Mouse (Mus musculus): ENCODE measurements at regions not wholly inside any gene's neighbourhood (a gene's known extent, or its start where the extent isn't known, plus 50 kb on each side); places are given as distances from the start of the nearest gene placed in this dataset.

- no peaks in the 10 kb centered on the region for H3K36me3 ChIP-seq (ENCODE audit: control insufficient read depth, insufficient read depth)
- H3K4me1 ChIP-seq (ENCODE audit: control insufficient read depth, low read depth, low read length): no peaks in the 10 kb centered on the region
- ATAC-seq (ENCODE audit: low read depth): no peak
- no peaks in the 10 kb centered on the region; the same call in 1 of the 2 replicates for H3K9me3 ChIP-seq (replicated peaks; ENCODE audit: control insufficient read depth, low read length)
- H3K27ac ChIP-seq (ENCODE audit: low read length): no peak overlapping the region
- H3K4me2 ChIP-seq (ENCODE audit: low read depth, low read length): no peak overlapping the region
- H3K4me3 ChIP-seq (ENCODE audit: low read depth, low read length): no peak overlapping the region
- H3K9ac ChIP-seq (ENCODE audit: low read depth, low read length): no peak overlapping the region
- H3K27me3 ChIP-seq (ENCODE audit: control insufficient read depth, insufficient read depth, low read depth, low read length): no peaks in the 10 kb centered on the region
- WGBS (ENCODE audit: insufficient replicate concordance): 46% methylated on average over 3 of the region's 3 CpGs
Measured at GRCm38 (mm10) chr12:28248749-28249148, 303.4 kb downstream of the Dcdc2c start.

DNA sequence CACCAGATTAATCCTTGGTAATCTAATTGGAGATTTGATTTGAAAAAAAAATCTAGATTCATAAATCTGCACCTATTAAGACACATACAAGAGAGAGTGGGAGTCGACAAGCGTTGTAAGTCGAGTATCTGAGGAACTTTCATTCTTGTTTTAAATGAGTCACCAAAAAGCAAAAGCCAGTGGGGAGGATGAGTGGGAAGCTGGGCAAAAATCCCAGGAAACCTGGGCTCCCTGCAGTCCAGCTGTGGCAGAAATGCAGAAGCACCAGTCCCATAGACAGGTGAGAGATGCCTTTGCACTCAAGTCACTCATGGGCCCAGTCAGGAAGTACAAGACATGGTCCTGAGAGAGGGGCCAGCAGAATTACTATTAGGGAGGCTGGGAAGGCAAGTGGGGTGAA, 303.9 kb downstream of the Dcdc2c start:
- no peak overlapping the region for H3K27ac ChIP-seq (ENCODE audit: low read length)
- H3K9ac ChIP-seq (ENCODE audit: low read depth, low read length): no peak overlapping the region
- H3K36me3 ChIP-seq (ENCODE audit: control insufficient read depth, insufficient read depth): no peaks in the 10 kb centered on the region
- no peak overlapping the region for H3K4me2 ChIP-seq (ENCODE audit: low read depth, low read length)
- H3K4me1 ChIP-seq (ENCODE audit: control insufficient read depth, low read depth, low read length): no peaks in the 10 kb centered on the region
- ATAC-seq (ENCODE audit: low read depth): no peak
- H3K4me3 ChIP-seq (ENCODE audit: low read depth, low read length): no peak overlapping the region
- 72% methylated on average over 3 of the region's 3 CpGs for WGBS (ENCODE audit: insufficient replicate concordance)
- H3K27me3 ChIP-seq (ENCODE audit: control insufficient read depth, insufficient read depth, low read depth, low read length): no peaks in the 10 kb centered on the region
- no peaks in the 10 kb centered on the region; the same call in 1 of the 2 replicates for H3K9me3 ChIP-seq (replicated peaks; ENCODE audit: control insufficient read depth, low read length)

- H3K9me3 ChIP-seq (replicated peaks; ENCODE audit: control insufficient read depth, low read length): no peaks in the 10 kb centered on the region
- no peak overlapping the region for H3K4me2 ChIP-seq (ENCODE audit: low read depth, low read length)
- H3K4me3 ChIP-seq (ENCODE audit: low read depth, low read length): no peak overlapping the region
- no peak overlapping the region for H3K9ac ChIP-seq (ENCODE audit: low read depth, low read length)
- H3K27ac ChIP-seq (ENCODE audit: low read length): no peak overlapping the region
- whole genome bisulfite sequencing (ENCODE audit: insufficient replicate concordance): 49% methylated on average over 5 of the region's 5 CpGs
- no peaks in the 10 kb centered on the region for H3K4me1 ChIP-seq (ENCODE audit: control insufficient read depth, low read depth, low read length)
- no peaks in the 10 kb centered on the region for H3K27me3 ChIP-seq (ENCODE audit: control insufficient read depth, insufficient read depth, low read depth, low read length)
- no peak for ATAC-seq (ENCODE audit: low read depth)
- H3K36me3 ChIP-seq (ENCODE audit: control insufficient read depth, insufficient read depth): no peaks in the 10 kb centered on the region
Measured at GRCm38 (mm10) chr12:28238016-28238415, 314.2 kb downstream of the Dcdc2c start.

GRCm38 (mm10) chr12:28237041-28237440, 315.2 kb downstream of the Dcdc2c start:
- 73% methylated on average over 4 of the region's 4 CpGs for WGBS (ENCODE audit: insufficient replicate concordance)
- ATAC-seq (ENCODE audit: low read depth): no peak
- Histone ChIP-seq H3K27me3 (ENCODE audit: control insufficient read depth, insufficient read depth, low read depth, low read length) (no peaks in the 10 kb centered on the region), H3K9me3 (replicated peaks; ENCODE audit: control insufficient read depth, low read length) (no peaks in the 10 kb centered on the region), H3K4me1 (ENCODE audit: control insufficient read depth, low read depth, low read length) (no peaks in the 10 kb centered on the region), H3K36me3 (ENCODE audit: control insufficient read depth, insufficient read depth) (no peaks in the 10 kb centered on the region), H3K4me2 (ENCODE audit: low read depth, low read length) (no peak overlapping the region), H3K9ac (ENCODE audit: low read depth, low read length) (no peak overlapping the region), H3K4me3 (ENCODE audit: low read depth, low read length) (no peak overlapping the region), H3K27ac (ENCODE audit: low read length) (no peak overlapping the region)

DNA sequence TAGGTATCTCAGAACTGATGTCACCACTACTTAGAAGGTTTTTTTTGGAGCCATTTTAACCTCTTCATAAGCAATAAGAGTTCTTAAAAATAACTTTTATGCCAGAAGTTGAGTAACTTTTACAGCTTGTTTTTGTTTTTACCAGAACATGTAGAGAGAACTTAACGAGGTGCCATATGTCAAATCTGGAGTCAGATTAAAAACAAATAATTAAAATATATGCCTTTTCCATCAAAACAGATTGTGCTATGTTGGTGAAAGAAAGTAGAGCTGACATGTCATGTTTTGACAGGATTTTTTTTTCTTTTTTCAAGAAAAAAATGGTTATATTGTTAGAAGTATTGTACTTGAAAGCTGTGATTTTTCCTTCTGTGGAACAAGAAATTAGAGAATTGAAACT, 349.4 kb downstream of the Dcdc2c start:
- Histone ChIP-seq H3K36me3 (ENCODE audit: control insufficient read depth, insufficient read depth) (no peaks in the 10 kb centered on the region), H3K27ac (ENCODE audit: low read length) (no peak overlapping the region), H3K9me3 (replicated peaks; ENCODE audit: control insufficient read depth, low read length) (no peaks in the 10 kb centered on the region), H3K9ac (ENCODE audit: low read depth, low read length) (no peak overlapping the region), H3K27me3 (ENCODE audit: control insufficient read depth, insufficient read depth, low read depth, low read length) (no peaks in the 10 kb centered on the region), H3K4me2 (ENCODE audit: low read depth, low read length) (no peak overlapping the region), H3K4me1 (ENCODE audit: control insufficient read depth, low read depth, low read length) (no peaks in the 10 kb centered on the region), H3K4me3 (ENCODE audit: low read depth, low read length) (no peak overlapping the region)
- no peak for ATAC-seq (ENCODE audit: low read depth)
- WGBS (ENCODE audit: insufficient replicate concordance): 48% methylated on average over 1 of the region's 1 CpGs

DNA sequence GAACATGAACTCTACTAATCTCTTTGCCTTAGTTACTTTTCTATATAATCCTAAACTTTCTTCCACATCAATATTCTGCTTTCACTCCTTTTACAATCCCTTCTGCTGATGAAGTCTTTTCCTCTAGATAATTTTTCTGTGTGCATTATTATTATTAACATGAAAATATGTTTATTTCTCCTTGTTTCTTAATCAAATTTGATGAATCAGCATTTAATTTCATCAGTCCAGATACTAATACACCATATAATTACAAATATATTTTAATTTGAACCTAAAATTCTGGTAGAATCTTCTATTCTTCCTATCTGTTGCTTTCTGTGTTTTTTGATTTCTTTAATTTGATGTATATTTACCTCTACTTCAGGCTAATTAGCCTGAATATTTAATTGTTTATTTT, 365.5 kb downstream of the Dcdc2c start:
- no peak for ATAC-seq (ENCODE audit: low read depth)
- no peaks in the 10 kb centered on the region for H3K36me3 ChIP-seq (ENCODE audit: control insufficient read depth, insufficient read depth)
- H3K4me1 ChIP-seq (ENCODE audit: control insufficient read depth, low read depth, low read length): no peaks in the 10 kb centered on the region
- 0 out of 2 replicates have a peak, but pooled peaks cover 3% of the 10 kb centered on the region for H3K9me3 ChIP-seq (replicated peaks; ENCODE audit: control insufficient read depth, low read length)
- H3K4me2 ChIP-seq (ENCODE audit: low read depth, low read length): no peak overlapping the region
- no peak overlapping the region for H3K9ac ChIP-seq (ENCODE audit: low read depth, low read length)
- H3K4me3 ChIP-seq (ENCODE audit: low read depth, low read length): no peak overlapping the region
- no peaks in the 10 kb centered on the region for H3K27me3 ChIP-seq (ENCODE audit: control insufficient read depth, insufficient read depth, low read depth, low read length)
- H3K27ac ChIP-seq (ENCODE audit: low read length): no peak overlapping the region

DNA sequence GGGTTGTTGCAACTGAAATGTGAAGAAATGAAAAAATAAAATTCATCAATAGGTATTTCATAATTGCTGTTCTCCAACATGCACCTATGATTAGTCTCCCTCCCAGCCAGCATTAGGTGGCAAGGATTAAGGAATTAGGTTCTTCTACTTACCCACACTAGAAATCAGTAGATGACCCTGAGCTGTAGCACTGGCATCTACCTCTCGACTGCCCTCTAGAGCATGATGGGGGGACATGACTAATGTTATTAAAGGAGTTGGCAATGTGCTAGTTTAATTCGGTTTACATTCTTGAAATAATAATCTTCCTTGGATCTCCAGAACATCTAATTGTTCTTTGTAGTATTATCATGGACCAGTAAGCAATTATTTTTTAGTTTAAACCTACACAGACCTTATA, 370.9 kb downstream of the Dcdc2c start:
- ATAC-seq (ENCODE audit: low read depth): no peak
- no peak overlapping the region for H3K4me3 ChIP-seq (ENCODE audit: low read depth, low read length)
- H3K36me3 ChIP-seq (ENCODE audit: control insufficient read depth, insufficient read depth): no peaks in the 10 kb centered on the region
- H3K9ac ChIP-seq (ENCODE audit: low read depth, low read length): no peak overlapping the region
- no peak overlapping the region for H3K4me2 ChIP-seq (ENCODE audit: low read depth, low read length)
- no peaks in the 10 kb centered on the region for H3K9me3 ChIP-seq (replicated peaks; ENCODE audit: control insufficient read depth, low read length)
- no peak overlapping the region for H3K27ac ChIP-seq (ENCODE audit: low read length)
- H3K27me3 ChIP-seq (ENCODE audit: control insufficient read depth, insufficient read depth, low read depth, low read length): no peaks in the 10 kb centered on the region
- no peaks in the 10 kb centered on the region for H3K4me1 ChIP-seq (ENCODE audit: control insufficient read depth, low read depth, low read length)
- 39% methylated on average over 2 of the region's 2 CpGs for WGBS (ENCODE audit: insufficient replicate concordance)

DNA sequence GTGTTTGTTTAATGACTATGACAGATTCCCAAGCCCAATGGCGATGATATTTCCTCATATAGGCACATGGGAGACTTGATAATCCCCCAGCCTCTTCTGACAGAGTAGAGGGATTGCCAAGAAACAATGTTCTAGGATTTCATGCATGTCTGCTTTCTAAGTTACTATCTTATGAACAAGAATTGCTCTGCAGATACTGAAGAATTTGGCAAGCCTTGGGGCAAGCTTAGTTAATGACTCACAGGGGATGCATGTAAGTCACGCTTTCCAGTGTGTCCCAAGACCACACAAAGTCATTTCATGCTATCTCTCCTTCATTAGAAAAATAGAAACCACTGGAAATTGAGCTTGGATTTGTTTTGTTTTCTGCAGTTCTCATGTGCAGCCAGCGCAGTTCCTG, 376.2 kb downstream of the Dcdc2c start:
- Histone ChIP-seq H3K27ac (ENCODE audit: low read length) (no peak overlapping the region), H3K27me3 (ENCODE audit: control insufficient read depth, insufficient read depth, low read depth, low read length) (no peaks in the 10 kb centered on the region), H3K9me3 (replicated peaks; ENCODE audit: control insufficient read depth, low read length) (no peaks in the 10 kb centered on the region), H3K4me2 (ENCODE audit: low read depth, low read length) (no peak overlapping the region), H3K9ac (ENCODE audit: low read depth, low read length) (no peak overlapping the region), H3K36me3 (ENCODE audit: control insufficient read depth, insufficient read depth) (no peaks in the 10 kb centered on the region), H3K4me3 (ENCODE audit: low read depth, low read length) (no peak overlapping the region), H3K4me1 (ENCODE audit: control insufficient read depth, low read depth, low read length) (no peaks in the 10 kb centered on the region)
- ATAC-seq (ENCODE audit: low read depth): no peak
- WGBS (ENCODE audit: insufficient replicate concordance): 42% methylated on average over 3 of the region's 3 CpGs

DNA sequence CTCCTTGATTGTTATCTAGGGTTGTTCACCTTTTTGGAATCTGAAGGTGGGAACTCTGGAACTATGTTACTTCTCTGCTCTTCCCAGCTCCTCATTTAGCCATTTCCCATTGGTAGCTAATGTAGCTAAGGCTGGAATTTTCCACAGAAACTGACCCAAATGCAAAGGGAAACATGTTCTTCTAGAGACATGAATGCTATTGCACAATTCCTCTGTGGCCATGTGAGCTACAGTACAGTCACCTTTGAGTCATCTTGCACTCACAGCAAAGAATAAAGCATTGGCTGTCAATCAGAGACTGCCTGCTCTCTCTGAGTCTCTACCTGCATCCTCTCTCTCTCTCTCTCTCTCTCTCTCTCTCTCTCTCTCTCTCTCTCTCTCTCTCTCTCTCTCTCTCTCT, 378.1 kb downstream of the Dcdc2c start:
- no peak for ATAC-seq (ENCODE audit: low read depth)
- Histone ChIP-seq H3K27ac (ENCODE audit: low read length) (no peak overlapping the region), H3K36me3 (ENCODE audit: control insufficient read depth, insufficient read depth) (no peaks in the 10 kb centered on the region), H3K4me2 (ENCODE audit: low read depth, low read length) (no peak overlapping the region), H3K9ac (ENCODE audit: low read depth, low read length) (no peak overlapping the region), H3K4me1 (ENCODE audit: control insufficient read depth, low read depth, low read length) (no peaks in the 10 kb centered on the region), H3K4me3 (ENCODE audit: low read depth, low read length) (no peak overlapping the region), H3K9me3 (replicated peaks; ENCODE audit: control insufficient read depth, low read length) (no peaks in the 10 kb centered on the region), H3K27me3 (ENCODE audit: control insufficient read depth, insufficient read depth, low read depth, low read length) (no peaks in the 10 kb centered on the region)

DNA sequence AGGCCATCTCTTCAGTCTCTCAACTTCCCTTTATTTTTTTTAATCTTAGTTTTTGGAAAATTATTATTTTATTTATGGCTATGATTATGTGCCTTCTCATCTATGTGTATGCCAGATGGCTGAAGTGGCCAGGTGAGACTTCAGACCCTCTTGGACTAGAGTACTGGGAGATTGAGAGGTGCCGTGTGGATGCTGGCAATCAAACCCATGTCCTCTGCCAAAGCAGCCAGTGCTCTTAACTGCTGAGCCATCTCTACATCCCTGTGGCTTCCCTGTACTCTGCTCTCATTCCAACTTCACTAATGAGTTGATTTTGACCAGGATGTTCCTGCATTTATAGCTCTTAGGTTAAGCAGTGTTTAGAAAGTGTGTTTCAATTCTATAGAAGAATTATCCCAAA, 393.4 kb downstream of the Dcdc2c start:
- Histone ChIP-seq H3K27ac (ENCODE audit: low read length) (no peak overlapping the region), H3K9me3 (replicated peaks; ENCODE audit: control insufficient read depth, low read length) (no peaks in the 10 kb centered on the region), H3K4me2 (ENCODE audit: low read depth, low read length) (no peak overlapping the region), H3K4me1 (ENCODE audit: control insufficient read depth, low read depth, low read length) (no peaks in the 10 kb centered on the region), H3K4me3 (ENCODE audit: low read depth, low read length) (no peak overlapping the region), H3K36me3 (ENCODE audit: control insufficient read depth, insufficient read depth) (no peaks in the 10 kb centered on the region), H3K27me3 (ENCODE audit: control insufficient read depth, insufficient read depth, low read depth, low read length) (no peaks in the 10 kb centered on the region), H3K9ac (ENCODE audit: low read depth, low read length) (no peak overlapping the region)
- 71% methylated on average over 1 of the region's 1 CpGs for WGBS (ENCODE audit: insufficient replicate concordance)
- ATAC-seq (ENCODE audit: low read depth): no peak

All from liver, embryonic 16.5 days (tissue).